23 mouse cellular contexts compared by ENCODE assay signal in the genomic region with DNA sequence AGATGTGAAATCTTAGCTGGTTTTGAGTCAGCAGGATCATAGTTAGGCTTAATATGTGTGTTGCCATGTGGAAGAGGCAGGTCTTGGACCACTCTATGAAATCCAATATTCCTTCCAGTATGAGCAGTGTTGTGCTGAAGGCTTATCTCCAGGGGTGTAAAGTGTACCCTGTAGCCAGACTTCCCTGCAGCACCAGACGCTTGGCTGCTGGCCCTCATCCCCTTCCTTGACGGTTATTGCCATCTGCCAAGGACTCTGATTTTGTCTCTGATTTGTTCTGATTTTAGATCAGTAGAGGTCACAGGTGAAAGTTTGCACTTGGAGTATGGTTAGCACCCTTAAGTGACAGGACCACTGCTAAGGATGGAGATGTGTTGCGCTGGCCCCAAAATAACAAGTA. TPM values are rescaled to one million over a fixed set of nuclear protein-coding genes. Genes with fewer than 3 reads are reported as not detected.
A peak's percentile ranks its signal among the peaks of the same experiment; 100 is the strongest.
DNase-seq lines count a peak whose midpoint lies in the region; ATAC-seq and TF ChIP-seq lines count a peak whose summit lies in the region.
"Had no signal": no experiment of that assay in that cellular context is flagged by ENCODE, and none has a peak within 500 bp of the region (broad histone marks: within the 10 kb centered on the region; RNA-seq: fewer than 3 reads in every experiment).

No protein-coding gene starts in this region.

- 99% methylated on average over 3 of the region's 3 CpGs for WGBS in midbrain, embryonic 11.5 days
- 83% methylated on average over 3 of the region's 3 CpGs for WGBS in midbrain, postnatal 0 days

- no peaks in the 10 kb centered on the region for H3K27me3 ChIP-seq in midbrain, embryonic 11.5 days (ENCODE audit: control insufficient read depth, insufficient read depth, low read length)
- no peaks in the 10 kb centered on the region for H3K27me3 ChIP-seq in midbrain, postnatal 0 days (ENCODE audit: insufficient read depth, low read length)
- H3K27me3 ChIP-seq: embryonic facial prominence, embryonic 12.5 days; embryonic facial prominence, embryonic 15.5 days; forebrain, embryonic 12.5 days had no signal

- no peak for ATAC-seq in midbrain, embryonic 11.5 days (ENCODE audit: low FRiP score)
- ATAC-seq in midbrain, postnatal 0 days (ENCODE audit: low FRiP score): no peak
- ATAC-seq: forebrain, embryonic 14.5 days; forebrain, embryonic 16.5 days had no signal

- DNase-seq in cerebellum, postnatal 14 days: peak; percentile 60 to 62
- no peak for DNase-seq in cerebellum, postnatal 4 days (ENCODE audit: low spot score in 2 of 2)
- DNase-seq in gastrocnemius, adult 2 months: peak; percentile 38
- no peak for DNase-seq in gastrocnemius, postnatal 4 days (ENCODE audit: low spot score in 2 of 2)
- DNase-seq in layer of hippocampus, adult 2 months (ENCODE audit: low spot score in 2 of 2): no peak
- DNase-seq in layer of hippocampus, postnatal 36 days: no peak
- peak; percentile 54 for DNase-seq in midbrain, embryonic 11.5 days (ENCODE audit: low spot score, missing footprints)
- no peak for DNase-seq in midbrain, postnatal 0 days (ENCODE audit: low spot score)
- DNase-seq: adrenal gland, adult 2 months; adrenal gland, postnatal 10 days; adrenal gland, postnatal 25 days; cerebellum, adult 11 months; cerebellum, adult 8-10 months; cerebellum, adult 9-11 months; embryo, embryonic 11 days had no signal

- peak overlapping the region; percentile 78 for H3K27ac ChIP-seq in gastrocnemius, adult 2 months
- H3K27ac ChIP-seq in layer of hippocampus, adult 2 months: 0 out of 2 replicates have a peak overlapping the region, but pooled peaks have one; percentile 6
- H3K27ac ChIP-seq in midbrain, embryonic 11.5 days (ENCODE audit: low read depth, low read length): no peak overlapping the region
- no peak overlapping the region for H3K27ac ChIP-seq in midbrain, postnatal 0 days (ENCODE audit: low read depth, low read length)
- H3K27ac ChIP-seq: embryonic facial prominence, embryonic 12.5 days; embryonic facial prominence, embryonic 15.5 days; forebrain, embryonic 10.5 days; forebrain, embryonic 12.5 days had no signal

- H3K4me2 ChIP-seq in midbrain, embryonic 11.5 days: no peak overlapping the region
- no peak overlapping the region for H3K4me2 ChIP-seq in midbrain, postnatal 0 days (ENCODE audit: low read depth, low read length, poor library complexity, severe bottlenecking)
- H3K4me2 ChIP-seq: embryonic facial prominence, embryonic 12.5 days; embryonic facial prominence, embryonic 15.5 days; forebrain, embryonic 12.5 days had no signal

- no peaks in the 10 kb centered on the region; the same call in 1 of the 2 replicates for H3K9me3 ChIP-seq in midbrain, embryonic 11.5 days (ENCODE audit: control insufficient read depth, low read length)
- no peaks in the 10 kb centered on the region for H3K9me3 ChIP-seq in midbrain, postnatal 0 days (ENCODE audit: low read length)
- H3K9me3 ChIP-seq: embryonic facial prominence, embryonic 12.5 days; embryonic facial prominence, embryonic 15.5 days; forebrain, embryonic 10.5 days; forebrain, embryonic 12.5 days had no signal

- no peak overlapping the region for H3K9ac ChIP-seq in midbrain, embryonic 11.5 days (ENCODE audit: low read length)
- H3K9ac ChIP-seq in midbrain, postnatal 0 days (replicated peaks; ENCODE audit: low read length, poor library complexity, severe bottlenecking): no peak overlapping the region
- H3K9ac ChIP-seq: embryonic facial prominence, embryonic 12.5 days; embryonic facial prominence, embryonic 15.5 days; forebrain, embryonic 12.5 days had no signal

- peaks cover 18% of the 10 kb centered on the region for H3K4me1 ChIP-seq in midbrain, embryonic 11.5 days (ENCODE audit: control insufficient read depth, insufficient read depth, low read length)
- peaks cover 6% of the 10 kb centered on the region for H3K4me1 ChIP-seq in midbrain, postnatal 0 days (ENCODE audit: insufficient read depth, low read length)
- H3K4me1 ChIP-seq: embryonic facial prominence, embryonic 12.5 days; embryonic facial prominence, embryonic 15.5 days had no signal

- H3K36me3 ChIP-seq in midbrain, embryonic 11.5 days (ENCODE audit: control insufficient read depth, insufficient read depth, low read length): no peaks in the 10 kb centered on the region
- H3K36me3 ChIP-seq in midbrain, postnatal 0 days (ENCODE audit: insufficient read depth, low read length): peaks cover 8% of the 10 kb centered on the region; the same call in 1 of the 2 replicates
- H3K36me3 ChIP-seq: embryonic facial prominence, embryonic 12.5 days; embryonic facial prominence, embryonic 15.5 days; forebrain, embryonic 10.5 days had no signal

- no peak overlapping the region for H3K4me3 ChIP-seq in gastrocnemius, adult 2 months
- no peak overlapping the region for H3K4me3 ChIP-seq in layer of hippocampus, adult 2 months
- H3K4me3 ChIP-seq in midbrain, embryonic 11.5 days (ENCODE audit: low read depth, low read length): no peak overlapping the region
- H3K4me3 ChIP-seq in midbrain, postnatal 0 days (ENCODE audit: low read depth, low read length): no peak overlapping the region
- H3K4me3 ChIP-seq: embryonic facial prominence, embryonic 12.5 days; embryonic facial prominence, embryonic 15.5 days; erythroblast, embryonic 14.5 days; forebrain, embryonic 10.5 days; forebrain, embryonic 12.5 days had no signal

- intact Hi-C loops in gastrocnemius, adult 2 months (cut with DNase I): no loop called here

- no peak for TF ChIP-seq CTCF in gastrocnemius, adult 2 months (IDR thresholded peaks at IDR 0.05)
- TF ChIP-seq CTCF in layer of hippocampus, adult 2 months (conservative IDR thresholded peaks at IDR 0.05): no peak
- no peak for TF ChIP-seq CTCF in midbrain, postnatal 0 days (IDR thresholded peaks at IDR 0.05)

RNA-seq across cellular contexts. Expression of gene Mapre3, which starts 8.7 kb away (rescaled TPM):
- 10 to 100 TPM; 72.0 to 90.4 TPM for total RNA-seq in gastrocnemius, adult 2 months (2021)
- total RNA-seq in gastrocnemius, postnatal 4 days (2021): 10 to 100 TPM; 60.9 to 65.0 TPM
- 100 to 1,000 TPM; 231 to 237 TPM for total RNA-seq in layer of hippocampus, adult 2 months (2021)
- 100 to 1,000 TPM; 239 to 251 TPM for total RNA-seq in layer of hippocampus, postnatal 36 days (2021)
- polyA plus RNA-seq in midbrain, embryonic 11.5 days (2014; fragmentation: Nextera tagmentation; extraction: Ambion mirVana): 35.0 and 40.5 TPM in 2 replicates
- total RNA-seq in midbrain, postnatal 0 days (2014; rRNA removed): 105 and 112 TPM in 2 replicates
- 172 and 175 TPM in 2 replicates for polyA plus RNA-seq in midbrain, postnatal 0 days (2015; fragmentation: Nextera tagmentation; extraction: Ambion mirVana)
- total RNA-seq: common myeloid progenitor, adult 5-6 weeks had no signal

RNA-seq across cellular contexts. Expression of gene Tmem214, which starts 44.7 kb away (rescaled TPM):
- 10 to 100 TPM; 28.8 to 31.2 TPM for total RNA-seq in gastrocnemius, adult 2 months (2021)
- 10 to 100 TPM; 56.9 to 58.3 TPM for total RNA-seq in gastrocnemius, postnatal 4 days (2021)
- 10 to 100 TPM; 60.8 to 63.2 TPM for total RNA-seq in layer of hippocampus, adult 2 months (2021)
- total RNA-seq in layer of hippocampus, postnatal 36 days (2021): 10 to 100 TPM; 67.5 to 80.3 TPM
- 32.5 and 35.4 TPM in 2 replicates for polyA plus RNA-seq in midbrain, embryonic 11.5 days (2014; fragmentation: Nextera tagmentation; extraction: Ambion mirVana)
- total RNA-seq in midbrain, postnatal 0 days (2014; rRNA removed): 77.5 and 78.3 TPM in 2 replicates
- 64.5 and 64.6 TPM in 2 replicates for polyA plus RNA-seq in midbrain, postnatal 0 days (2015; fragmentation: Nextera tagmentation; extraction: Ambion mirVana)

Comparison
In these comparisons a context has a peak if more than half of its experiments do, and no peak if none do; other contexts are left out.
1. DNase-seq: peak in cerebellum, postnatal 14 days (2 of 2), gastrocnemius, adult 2 months (single experiment) and midbrain, embryonic 11.5 days (single experiment); none in cerebellum, postnatal 4 days (0 of 2), gastrocnemius, postnatal 4 days (0 of 2), layer of hippocampus, adult 2 months (0 of 2), layer of hippocampus, postnatal 36 days (0 of 2) and midbrain, postnatal 0 days (single experiment).
2. H3K27ac ChIP-seq: peak in gastrocnemius, adult 2 months (single experiment) and layer of hippocampus, adult 2 months (single experiment); none in midbrain, embryonic 11.5 days (single experiment) and midbrain, postnatal 0 days (single experiment).